In the genomic region with DNA sequence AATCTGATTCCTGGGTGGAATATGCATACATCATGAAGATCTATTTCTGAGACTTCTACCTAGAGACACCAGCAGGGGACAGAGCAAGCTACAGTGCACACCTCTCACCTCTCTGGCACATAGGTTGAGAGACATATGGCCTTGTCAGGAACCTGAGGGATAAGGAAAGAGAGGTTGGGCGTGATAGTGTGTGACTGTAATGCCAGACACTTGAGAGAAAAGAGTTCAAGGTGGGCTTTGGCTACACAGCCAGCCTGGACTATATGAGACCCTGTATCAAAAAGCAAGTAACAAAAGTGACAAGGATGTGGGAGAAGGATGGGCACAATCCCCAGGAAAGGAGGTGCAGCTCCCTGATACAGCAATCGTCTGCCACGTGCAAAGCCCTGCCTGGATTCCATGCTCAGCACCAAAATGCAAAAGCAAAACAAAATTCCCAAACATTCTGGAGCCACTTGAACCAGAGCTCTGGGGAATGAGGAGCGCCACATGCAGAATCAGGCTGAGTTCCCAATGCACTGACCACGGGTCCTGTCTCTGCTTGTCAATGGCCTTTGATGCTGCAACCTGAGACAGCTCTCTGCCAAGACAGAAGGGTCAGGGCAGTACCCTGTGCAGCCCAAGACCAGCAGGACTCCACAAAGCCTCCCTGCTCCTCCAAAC, we compare ENCODE assay signal across 7 mouse cellular contexts. TPM values are rescaled to one million over a fixed set of nuclear protein-coding genes. Genes with fewer than 3 reads are reported as not detected.
DNase-seq lines count a peak whose midpoint lies in the region; ATAC-seq and TF ChIP-seq lines count a peak whose summit lies in the region.

No protein-coding gene starts in this region.

- H3K79me2 ChIP-seq in macrophage (ENCODE audit: inconsistent target): peaks cover 55% of the 10 kb centered on the region

- peak overlapping the region; percentile 99 for H3K9ac ChIP-seq in lung, embryonic 14.5 days

- peaks cover 32% of the 10 kb centered on the region for H3K4me1 ChIP-seq in lung, embryonic 14.5 days (ENCODE audit: insufficient read depth)
- peaks cover 65% of the 10 kb centered on the region for H3K4me1 ChIP-seq in hindbrain, embryonic 10.5 days (replicated peaks)

- H3K4me2 ChIP-seq in lung, embryonic 14.5 days: peak overlapping the region; percentile 89

- peak overlapping the region; percentile 98 for H3K27ac ChIP-seq in lung, embryonic 14.5 days (ENCODE audit: low read depth)
- peak overlapping the region; percentile 98 for H3K27ac ChIP-seq in hindbrain, embryonic 10.5 days
- H3K27ac ChIP-seq in macrophage: peak overlapping the region; percentile 58

- H3K9me3 ChIP-seq in lung, embryonic 14.5 days (ENCODE audit: low read depth, low read length): no peaks in the 10 kb centered on the region
- H3K9me3 ChIP-seq in hindbrain, embryonic 10.5 days: no peaks in the 10 kb centered on the region

- peak overlapping the region; percentile 98 for H3K4me3 ChIP-seq in lung, embryonic 14.5 days (ENCODE audit: low read depth, low read length)
- peak overlapping the region; percentile 92 for H3K4me3 ChIP-seq in hindbrain, embryonic 10.5 days
- peak overlapping the region; percentile 91 for H3K4me3 ChIP-seq in macrophage (ENCODE audit: inconsistent target)

- peak; percentile 31; the same call in 1 of the 2 replicates for TF ChIP-seq CTCF in lung, embryonic 14.5 days (IDR thresholded peaks at IDR 0.05; ENCODE audit: low read depth)

- H3K36me3 ChIP-seq in lung, embryonic 14.5 days (ENCODE audit: insufficient read depth): peaks cover 26% of the 10 kb centered on the region
- H3K36me3 ChIP-seq in hindbrain, embryonic 10.5 days: peaks cover 25% of the 10 kb centered on the region
- H3K36me3 ChIP-seq in macrophage (ENCODE audit: inconsistent target): peaks cover 16% of the 10 kb centered on the region; the same call in 1 of the 2 replicates

- ATAC-seq in lung, embryonic 14.5 days (ENCODE audit: insufficient read depth): no peak

- 13% methylated on average over 5 of the region's 5 CpGs for WGBS in lung, embryonic 14.5 days
- WGBS in hindbrain, embryonic 10.5 days: 43% methylated on average over 5 of the region's 5 CpGs
- WGBS in macrophage (ENCODE audit: missing documents): 37% methylated on average over 5 of the region's 5 CpGs

- peak; percentile 47 for DNase-seq in lung, embryonic 14.5 days
- no peak for DNase-seq in lung, postnatal 14 days
- peak; percentile 46 to 61 for DNase-seq in cerebellum, postnatal 14 days
- DNase-seq in hindbrain, embryonic 10.5 days (ENCODE audit: low spot score): peak; percentile 40
- no peak for DNase-seq in layer of hippocampus, adult 9-10 months (ENCODE audit: low spot score)
- DNase-seq in ovary, postnatal 36 days (ENCODE audit: low spot score): no peak

- H3K27me3 ChIP-seq in lung, embryonic 14.5 days (ENCODE audit: insufficient read depth, low read length): no peaks in the 10 kb centered on the region
- H3K27me3 ChIP-seq in hindbrain, embryonic 10.5 days (ENCODE audit: insufficient read depth, poor library complexity, severe bottlenecking): no peaks in the 10 kb centered on the region

RNA-seq across cellular contexts. Expression of a gene that starts 1.5 kb away (rescaled TPM):
- 81.2 and 91.0 TPM in 2 replicates for polyA plus RNA-seq in lung, embryonic 14.5 days (2014; fragmentation: Nextera tagmentation; extraction: Ambion mirVana)
- 24.9 and 27.3 TPM in 2 replicates for polyA plus RNA-seq in hindbrain, embryonic 10.5 days (2016; fragmentation: Nextera tagmentation; extraction: Ambion mirVana)
- total RNA-seq in macrophage (2018; cell fraction: chromatin; rRNA removed): 100 to 1,000 TPM in 2 of 26 experiments, 10 to 100 TPM in 24; 21.1 to 111 (median 69.1) TPM
- 10 to 100 TPM; 34.4 to 60.6 (median 49.7) TPM for total RNA-seq in macrophage (2018; cell fraction: cytosol; rRNA removed)
- total RNA-seq in macrophage (2018; cell fraction: nucleus; rRNA removed): 10 to 100 TPM; 25.8 to 73.3 (median 46.0) TPM
- polyA plus RNA-seq in macrophage (2018): 54.1 to 59.1 TPM (median 55.6 TPM) in 3 replicates

RNA-seq across cellular contexts. Expression of a gene that starts 5.2 kb away (rescaled TPM):
- 0.18 and 0.39 TPM in 2 replicates for polyA plus RNA-seq in lung, embryonic 14.5 days (2014; fragmentation: Nextera tagmentation; extraction: Ambion mirVana)
- polyA plus RNA-seq in hindbrain, embryonic 10.5 days (2016; fragmentation: Nextera tagmentation; extraction: Ambion mirVana): 0.12 and 0.25 TPM in 2 replicates
- under 1 TPM in 5 of 26 experiments, not detected in 21; 0.17 to 0.47 (median 0.22) TPM for total RNA-seq in macrophage (2018; cell fraction: chromatin; rRNA removed)
- under 1 TPM in 21 of 26 experiments, not detected in 5; 0.03 to 0.19 (median 0.06) TPM for total RNA-seq in macrophage (2018; cell fraction: cytosol; rRNA removed)
- under 1 TPM in 9 of 26 experiments, not detected in 17; 0.15 to 0.44 (median 0.21) TPM for total RNA-seq in macrophage (2018; cell fraction: nucleus; rRNA removed)
- polyA plus RNA-seq in macrophage (2018): 0.10 to 0.28 TPM (median 0.15 TPM) in 3 replicates

RNA-seq across cellular contexts. Expression of a gene that starts 15.3 kb away (rescaled TPM):
- 275 and 288 TPM in 2 replicates for polyA plus RNA-seq in lung, embryonic 14.5 days (2014; fragmentation: Nextera tagmentation; extraction: Ambion mirVana)
- polyA plus RNA-seq in hindbrain, embryonic 10.5 days (2016; fragmentation: Nextera tagmentation; extraction: Ambion mirVana): 371 and 420 TPM in 2 replicates
- 10 to 100 TPM in 25 of 26 experiments, 1 to 10 TPM in 1; 8.8 to 57.4 (median 35.8) TPM for total RNA-seq in macrophage (2018; cell fraction: chromatin; rRNA removed)
- 100 to 1,000 TPM in 15 of 26 experiments, 10 to 100 TPM in 11; 79.1 to 159 (median 115) TPM for total RNA-seq in macrophage (2018; cell fraction: cytosol; rRNA removed)
- 10 to 100 TPM; 25.2 to 96.9 (median 53.1) TPM for total RNA-seq in macrophage (2018; cell fraction: nucleus; rRNA removed)
- polyA plus RNA-seq in macrophage (2018): 96.6 to 162 TPM (median 102 TPM) in 3 replicates

RNA-seq across cellular contexts. Expression of a gene that starts 15.4 kb away (rescaled TPM):
- 60.7 and 66.9 TPM in 2 replicates for polyA plus RNA-seq in lung, embryonic 14.5 days (2014; fragmentation: Nextera tagmentation; extraction: Ambion mirVana)
- polyA plus RNA-seq in hindbrain, embryonic 10.5 days (2016; fragmentation: Nextera tagmentation; extraction: Ambion mirVana): 52.6 and 78.7 TPM in 2 replicates
- total RNA-seq in macrophage (2018; cell fraction: chromatin; rRNA removed): 10 to 100 TPM; 12.5 to 98.5 (median 42.7) TPM
- 10 to 100 TPM; 16.7 to 29.2 (median 23.6) TPM for total RNA-seq in macrophage (2018; cell fraction: cytosol; rRNA removed)
- 10 to 100 TPM; 12.8 to 74.4 (median 20.4) TPM for total RNA-seq in macrophage (2018; cell fraction: nucleus; rRNA removed)
- 20.8 to 53.8 TPM (median 38.8 TPM) in 3 replicates for polyA plus RNA-seq in macrophage (2018)

RNA-seq across cellular contexts. Expression of a gene that starts 30.4 kb away (rescaled TPM):
- not detected in 2 replicates for polyA plus RNA-seq in lung, embryonic 14.5 days (2014; fragmentation: Nextera tagmentation; extraction: Ambion mirVana)
- polyA plus RNA-seq in hindbrain, embryonic 10.5 days (2016; fragmentation: Nextera tagmentation; extraction: Ambion mirVana): not detected in 2 replicates
- not detected for total RNA-seq in macrophage (2018; cell fraction: chromatin; rRNA removed)
- not detected for total RNA-seq in macrophage (2018; cell fraction: cytosol; rRNA removed)
- 1 to 10 TPM in 1 of 26 experiments, not detected in 25; 1.2 TPM for total RNA-seq in macrophage (2018; cell fraction: nucleus; rRNA removed)
- not detected in 3 replicates for polyA plus RNA-seq in macrophage (2018)

Comparison
In these comparisons a context has a peak if more than half of its experiments do, and no peak if none do; other contexts are left out.
1. DNase-seq: peak in lung, embryonic 14.5 days (single experiment), cerebellum, postnatal 14 days (2 of 2) and hindbrain, embryonic 10.5 days (single experiment); none in lung, postnatal 14 days (single experiment), layer of hippocampus, adult 9-10 months (single experiment) and ovary, postnatal 36 days (single experiment).
2. Peak in every context shown above with its lines, with median percentiles within 50 percentile points of each other: H3K27ac ChIP-seq and H3K4me3 ChIP-seq.